Mouse (Mus musculus) spleen, postnatal 10 days (tissue): ENCODE measurements around the gene Eif3d.
A peak's percentile ranks its signal among the peaks of the same experiment; 100 is the strongest.

ENCODE experiments used
- DNase-seq, 2 experiments: peaks; one replicate each; pipeline ENCODE4 v3.0.0; 2021 to 2022; ENCODE audit warnings: low spot score in 2 of 2

The Eif3d gene

GRCm38 (mm10) chr15:77952921-77953320 lies 17.7 kb downstream of the Eif3d start:
- no peak for DNase-seq

GRCm38 (mm10) chr15:77949061-77949460 lies 21.6 kb downstream of the Eif3d start:
- no peak for DNase-seq

- peak in 1 of 2 experiments; percentile 43 for DNase-seq
Observed at GRCm38 (mm10) chr15:77945711-77946110, 24.9 kb downstream of the Eif3d start.

- DNase-seq, result no peak
Observed at GRCm38 (mm10) chr15:77941563-77941962, 29.1 kb downstream of the Eif3d start.

GRCm38 (mm10) chr15:77938516-77938915 lies 32.1 kb downstream of the Eif3d start:
- no peak for DNase-seq

GRCm38 (mm10) chr15:77935673-77936375 lies 34.8 kb downstream of the Eif3d start:
- no peak for DNase-seq

- no peak for DNase-seq
Observed at GRCm38 (mm10) chr15:77934968-77935367, 35.6 kb downstream of the Eif3d start.

GRCm38 (mm10) chr15:77934326-77934725 lies 36.3 kb downstream of the Eif3d start:
- no peak for DNase-seq

- DNase-seq, result peak; percentile 98 to 100
Observed at GRCm38 (mm10) chr15:77933770-77934169, 36.8 kb downstream of the Eif3d start.

GRCm38 (mm10) chr15:77933222-77933621 lies 37.4 kb downstream of the Eif3d start:
- DNase-seq, result no peak

GRCm38 (mm10) chr15:77931689-77932016 lies 39.0 kb downstream of the Eif3d start:
- DNase-seq, result peak; percentile 72 to 78

GRCm38 (mm10) chr15:77930986-77931688 lies 39.5 kb downstream of the Eif3d start:
- no peak for DNase-seq

- peak; percentile 26 to 34 for DNase-seq
Observed at GRCm38 (mm10) chr15:77929804-77930203, 40.8 kb downstream of the Eif3d start.

- DNase-seq, result peak; percentile 86 to 95
Observed at GRCm38 (mm10) chr15:77928673-77929331, 41.8 kb downstream of the Eif3d start, which contains the start of gene Txn2. Gene Txn2 (minus strand): TSS chr15:77929006.

GRCm38 (mm10) chr15:77928091-77928490 lies 42.5 kb downstream of the Eif3d start:
- no peak for DNase-seq

GRCm38 (mm10) chr15:77926921-77927320 lies 43.7 kb downstream of the Eif3d start:
- no peak for DNase-seq

GRCm38 (mm10) chr15:77925195-77925594 lies 45.4 kb downstream of the Eif3d start:
- no peak for DNase-seq

GRCm38 (mm10) chr15:77923267-77924035 lies 47.2 kb downstream of the Eif3d start:
- peak in 1 of 2 experiments; percentile 29 for DNase-seq

- DNase-seq, result no peak
Observed at GRCm38 (mm10) chr15:77922710-77923109, 47.9 kb downstream of the Eif3d start.

GRCm38 (mm10) chr15:77921636-77922035 lies 49.0 kb downstream of the Eif3d start:
- DNase-seq, result no peak

GRCm38 (mm10) chr15:77920511-77921462 lies 49.8 kb downstream of the Eif3d start:
- peak in 1 of 2 experiments; percentile 64 for DNase-seq
